Mouse (Mus musculus): ENCODE results near the gene Nt5dc3. TPM values are rescaled to one million over a fixed set of nuclear protein-coding genes. Genes with fewer than 3 reads are reported as not detected.

Gene Nt5dc3
- total and polyA plus RNA-seq, 2 experiments from 2014 or later: 9.3 to 43.6 TPM

DNA sequence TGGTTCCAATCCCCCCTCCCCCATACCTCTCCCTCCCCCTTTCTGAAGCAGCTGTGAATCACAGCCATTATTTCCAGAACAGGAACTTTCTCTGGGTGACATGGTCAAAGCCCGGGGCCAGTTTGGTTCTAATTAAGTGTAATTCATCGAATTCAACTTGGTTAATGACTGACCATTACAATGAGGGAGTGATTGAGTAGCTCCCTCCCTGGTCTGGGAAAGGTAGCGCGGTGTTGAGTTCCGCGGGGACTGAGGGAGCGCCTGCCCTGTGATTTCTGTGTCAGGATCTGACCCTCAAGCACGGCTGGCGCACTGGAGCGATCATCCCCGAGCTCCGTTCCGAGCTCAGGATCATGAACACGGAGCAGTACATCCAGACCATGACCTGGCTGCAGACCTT is 46.1 kb downstream of the Nt5dc3 start:
- 77% methylated on average over 14 of the region's 14 CpGs for WGBS
- DNase-seq (ENCODE audit: low spot score) (no peak), ATAC-seq (no peak)
- H3K4me3 ChIP-seq (ENCODE audit: low read length): no peak overlapping the region
- H3K36me3 ChIP-seq (ENCODE audit: insufficient read depth, low read length): peaks cover 22% of the 10 kb centered on the region; the same call in 1 of the 2 replicates
- H3K4me1 ChIP-seq (ENCODE audit: insufficient read depth, low read length): no peaks in the 10 kb centered on the region
- H3K27me3 ChIP-seq (ENCODE audit: insufficient read depth, low read length): no peaks in the 10 kb centered on the region
- no peak for TF ChIP-seq CTCF (IDR thresholded peaks at IDR 0.05; ENCODE audit: low read depth)
- H3K9me3 ChIP-seq (ENCODE audit: low read length): no peaks in the 10 kb centered on the region
- H3K27ac ChIP-seq: no peak overlapping the region
- no peak overlapping the region for H3K9ac ChIP-seq (replicated peaks; ENCODE audit: low read length)
- H3K4me2 ChIP-seq (ENCODE audit: low read depth, low read length): no peak overlapping the region

DNA sequence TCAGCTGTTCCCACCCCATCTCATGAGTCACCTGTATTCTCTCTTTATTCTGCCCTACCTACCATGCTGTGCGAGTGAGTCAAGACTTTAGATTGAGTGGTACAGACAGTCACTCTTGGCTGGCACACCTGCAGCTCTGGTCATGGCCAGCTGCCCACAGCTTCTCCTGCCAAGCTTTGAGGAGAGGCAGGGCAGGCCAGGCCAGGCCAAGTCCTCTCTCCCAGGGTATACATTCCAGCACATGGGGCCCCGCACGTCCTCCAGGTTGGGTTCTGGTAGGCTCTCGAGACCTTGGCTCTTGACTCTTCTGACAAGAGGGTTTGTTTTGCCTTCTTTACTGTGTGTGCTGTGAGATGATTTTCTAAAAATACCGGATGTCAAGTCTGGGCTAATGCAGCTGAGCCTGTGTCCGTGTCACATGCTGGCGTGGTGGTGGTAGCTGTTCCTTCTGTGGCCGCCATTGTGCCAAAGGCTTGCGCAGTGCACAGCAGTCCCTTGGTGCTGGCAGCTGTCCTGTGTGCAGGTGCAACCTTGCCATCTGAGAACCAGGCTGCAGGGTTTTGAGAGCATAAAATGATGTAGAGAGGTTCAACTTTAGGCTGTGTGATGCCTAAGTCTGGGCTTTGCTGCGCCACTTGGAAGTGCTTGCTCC is 47.2 kb downstream of the Nt5dc3 start:
- no peaks in the 10 kb centered on the region for H3K4me1 ChIP-seq (ENCODE audit: insufficient read depth, low read length)
- H3K9me3 ChIP-seq (ENCODE audit: low read length): no peaks in the 10 kb centered on the region
- no peak overlapping the region for H3K4me2 ChIP-seq (ENCODE audit: low read depth, low read length)
- no peak overlapping the region for H3K9ac ChIP-seq (replicated peaks; ENCODE audit: low read length)
- WGBS: 75% methylated on average over 10 of the region's 10 CpGs
- no peak overlapping the region for H3K4me3 ChIP-seq (ENCODE audit: low read length)
- DNase-seq (ENCODE audit: low spot score): no peak
- H3K27ac ChIP-seq: no peak overlapping the region
- 0 out of 2 replicates have a peak, but pooled peaks have one; percentile 24 for ATAC-seq
- no peaks in the 10 kb centered on the region for H3K27me3 ChIP-seq (ENCODE audit: insufficient read depth, low read length)
- H3K36me3 ChIP-seq (ENCODE audit: insufficient read depth, low read length): peaks cover 22% of the 10 kb centered on the region; the same call in 1 of the 2 replicates
- no peak for TF ChIP-seq CTCF (IDR thresholded peaks at IDR 0.05; ENCODE audit: low read depth)

DNA sequence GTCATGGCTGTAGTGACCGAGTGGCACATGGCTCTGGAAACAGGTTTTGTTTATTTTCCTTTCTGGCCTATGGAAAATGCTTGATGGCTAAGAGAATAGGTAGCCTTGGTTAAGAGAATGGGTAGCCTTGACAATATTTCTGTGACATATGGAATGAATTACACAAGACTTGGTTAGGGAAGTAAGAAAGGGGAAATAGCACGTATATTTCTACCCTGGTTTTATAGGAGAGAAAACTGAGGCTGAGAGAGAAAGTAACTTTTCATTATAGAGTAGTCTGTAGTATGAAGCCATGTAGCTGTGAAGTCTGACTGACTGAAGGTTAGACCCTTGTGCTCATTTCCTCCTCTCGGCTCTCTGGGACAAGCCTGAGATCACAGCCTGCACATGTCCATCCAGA is 48.1 kb downstream of the Nt5dc3 start:
- no peak overlapping the region for H3K4me3 ChIP-seq (ENCODE audit: low read length)
- no peak overlapping the region for H3K27ac ChIP-seq
- no peaks in the 10 kb centered on the region for H3K27me3 ChIP-seq (ENCODE audit: insufficient read depth, low read length)
- H3K9me3 ChIP-seq (ENCODE audit: low read length): no peaks in the 10 kb centered on the region
- no peak for TF ChIP-seq CTCF (IDR thresholded peaks at IDR 0.05; ENCODE audit: low read depth)
- H3K4me1 ChIP-seq (ENCODE audit: insufficient read depth, low read length): no peaks in the 10 kb centered on the region
- no peak overlapping the region for H3K9ac ChIP-seq (replicated peaks; ENCODE audit: low read length)
- DNase-seq (ENCODE audit: low spot score) (no peak), ATAC-seq (no peak)
- peaks cover 19% of the 10 kb centered on the region; the same call in 1 of the 2 replicates for H3K36me3 ChIP-seq (ENCODE audit: insufficient read depth, low read length)
- 84% methylated on average over 3 of the region's 3 CpGs for WGBS
- H3K4me2 ChIP-seq (ENCODE audit: low read depth, low read length): no peak overlapping the region

DNA sequence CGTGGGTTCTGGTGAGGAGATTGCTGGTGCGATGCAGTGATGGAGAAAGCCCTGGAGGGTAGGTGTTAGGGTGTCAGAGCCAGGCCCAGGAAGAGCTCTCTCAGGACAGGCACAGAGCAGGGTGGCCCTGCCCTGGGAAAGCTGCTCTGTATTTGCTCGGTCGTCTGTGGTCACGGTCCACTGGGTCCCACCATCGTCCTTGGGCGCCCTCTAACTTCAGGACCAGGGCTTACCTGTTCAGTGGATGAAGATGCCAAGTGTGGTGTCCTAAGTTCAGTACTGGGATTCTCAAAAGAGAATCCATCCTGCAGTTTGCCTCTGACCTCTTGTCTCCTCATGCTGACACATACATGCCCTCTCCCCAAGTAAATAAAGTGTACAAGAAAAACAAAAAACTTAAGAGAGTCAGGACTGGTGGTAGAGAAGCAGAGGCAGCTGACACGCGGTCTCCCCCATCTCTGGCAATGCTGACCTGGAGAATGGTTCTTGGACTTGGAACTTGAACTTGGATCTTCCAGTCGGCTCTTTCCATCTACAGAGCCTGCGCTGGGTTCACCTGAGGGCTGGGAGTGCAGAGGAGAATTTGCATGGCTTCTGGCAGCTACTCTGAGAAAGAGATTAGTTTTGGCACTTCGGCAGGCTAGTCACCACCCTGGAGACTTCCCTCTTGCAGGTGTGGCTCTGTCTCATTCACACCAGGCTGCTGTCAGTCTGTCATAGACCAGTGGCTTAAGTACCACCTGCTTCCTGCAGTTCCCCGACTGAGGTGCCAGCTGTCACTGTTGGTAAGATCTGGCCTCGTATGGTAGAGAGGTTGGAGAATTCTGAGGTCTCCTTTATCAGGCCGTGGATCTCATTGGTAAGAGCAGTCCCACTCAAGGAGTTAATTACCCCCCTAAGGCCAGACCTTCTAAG is 49.7 kb downstream of the Nt5dc3 start:
- H3K4me2 ChIP-seq (ENCODE audit: low read depth, low read length): no peak overlapping the region
- no peak overlapping the region for H3K4me3 ChIP-seq (ENCODE audit: low read length)
- H3K9ac ChIP-seq (replicated peaks; ENCODE audit: low read length): no peak overlapping the region
- no peaks in the 10 kb centered on the region for H3K27me3 ChIP-seq (ENCODE audit: insufficient read depth, low read length)
- H3K9me3 ChIP-seq (ENCODE audit: low read length): no peaks in the 10 kb centered on the region
- H3K36me3 ChIP-seq (ENCODE audit: insufficient read depth, low read length): peaks cover 21% of the 10 kb centered on the region; the same call in 1 of the 2 replicates
- no peak overlapping the region for H3K27ac ChIP-seq
- DNase-seq (ENCODE audit: low spot score) (no peak), ATAC-seq (no peak)
- H3K4me1 ChIP-seq (ENCODE audit: insufficient read depth, low read length): no peaks in the 10 kb centered on the region
- TF ChIP-seq CTCF (IDR thresholded peaks at IDR 0.05; ENCODE audit: low read depth): no peak
- WGBS: 77% methylated on average over 15 of the region's 15 CpGs

DNA sequence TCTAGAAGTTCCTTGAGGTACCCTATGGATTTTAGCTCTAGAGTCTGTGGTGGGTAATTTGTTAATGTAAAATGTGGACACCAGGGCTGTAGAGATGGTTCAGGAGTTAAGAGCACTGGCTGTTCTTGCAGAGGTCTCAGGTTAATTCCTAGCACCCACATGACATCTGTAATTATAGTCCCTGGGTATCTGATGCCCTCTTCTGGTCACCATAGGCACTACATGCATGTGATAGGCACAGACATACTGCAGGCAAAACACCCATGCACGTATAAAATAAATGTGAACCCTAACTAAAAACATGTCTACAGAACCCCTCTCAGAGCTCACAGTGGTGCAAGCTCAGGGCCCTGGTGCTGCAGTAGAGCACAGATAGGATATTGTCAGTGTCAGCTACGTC is 50.7 kb downstream of the Nt5dc3 start:
- WGBS: 93% methylated on average over 2 of the region's 2 CpGs
- ATAC-seq: no peak

DNA sequence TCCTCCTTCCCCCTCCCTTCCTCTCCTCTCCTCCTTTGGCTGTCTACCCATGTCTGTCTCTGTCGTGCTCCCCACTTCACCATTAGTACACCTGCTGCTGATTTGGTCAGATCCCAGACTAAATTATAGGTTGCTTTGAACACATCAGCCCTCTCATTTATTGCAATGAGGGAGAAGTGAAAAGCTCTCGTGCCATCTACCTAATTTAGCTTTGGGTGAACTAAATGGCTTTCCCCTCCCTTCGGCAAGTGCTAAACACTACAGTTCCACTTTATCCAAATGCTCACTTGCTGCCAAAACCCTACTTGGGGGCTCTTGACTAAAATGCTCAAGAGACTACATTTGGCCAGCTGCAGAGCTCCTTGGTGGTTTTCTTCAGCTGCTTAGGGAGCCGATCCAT is 58.0 kb downstream of the Nt5dc3 start:
- WGBS: 68% methylated on average over 4 of the region's 4 CpGs
- Histone ChIP-seq H3K27me3 (ENCODE audit: insufficient read depth, low read length) (no peaks in the 10 kb centered on the region), H3K4me1 (ENCODE audit: insufficient read depth, low read length) (no peaks in the 10 kb centered on the region), H3K27ac (no peak overlapping the region), H3K4me2 (ENCODE audit: low read depth, low read length) (no peak overlapping the region), H3K4me3 (ENCODE audit: low read length) (no peak overlapping the region), H3K36me3 (ENCODE audit: insufficient read depth, low read length) (peaks cover 13% of the 10 kb centered on the region; the same call in 1 of the 2 replicates), H3K9me3 (ENCODE audit: low read length) (no peaks in the 10 kb centered on the region), H3K9ac (replicated peaks; ENCODE audit: low read length) (no peak overlapping the region)
- DNase-seq (ENCODE audit: low spot score) (no peak), ATAC-seq (no peak)
- no peak for TF ChIP-seq CTCF (IDR thresholded peaks at IDR 0.05; ENCODE audit: low read depth)

More for the DNA sequence above, 50.7 kb downstream of the Nt5dc3 start:
- H3K9ac ChIP-seq (replicated peaks; ENCODE audit: low read length): no peak overlapping the region
- H3K4me1 ChIP-seq (ENCODE audit: insufficient read depth, low read length): no peaks in the 10 kb centered on the region
- H3K4me3 ChIP-seq (ENCODE audit: low read length): no peak overlapping the region
- H3K36me3 ChIP-seq (ENCODE audit: insufficient read depth, low read length): peaks cover 18% of the 10 kb centered on the region; the same call in 1 of the 2 replicates
- TF ChIP-seq CTCF (IDR thresholded peaks at IDR 0.05; ENCODE audit: low read depth): peak; percentile 33
- no peak overlapping the region for H3K27ac ChIP-seq
- no peaks in the 10 kb centered on the region for H3K27me3 ChIP-seq (ENCODE audit: insufficient read depth, low read length)
- no peak overlapping the region for H3K4me2 ChIP-seq (ENCODE audit: low read depth, low read length)
- no peak for DNase-seq (ENCODE audit: low spot score)
- H3K9me3 ChIP-seq (ENCODE audit: low read length): no peaks in the 10 kb centered on the region
